Mouse (Mus musculus): ENCODE data around the gene Slc9a9. TPM values are rescaled to one million over a fixed set of nuclear protein-coding genes. Genes with fewer than 3 reads are reported as not detected.

The Slc9a9 gene
- polyA plus RNA-seq, 1 experiment, result 0.69 TPM

GRCm38 (mm10) chr9:94844176-94844575 lies 174.5 kb downstream of the Slc9a9 start:
- Histone ChIP-seq H3K27ac (ENCODE audit: control insufficient read depth, insufficient read depth, low read depth, low read length) (no peak overlapping the region), H3K27me3 (ENCODE audit: control insufficient read depth, insufficient read depth, low read length) (no peaks in the 10 kb centered on the region), H3K4me3 (ENCODE audit: control insufficient read depth, low read depth, low read length) (no peak overlapping the region), H3K36me3 (ENCODE audit: control insufficient read depth, insufficient read depth, low read length) (no peaks in the 10 kb centered on the region), H3K4me1 (ENCODE audit: control insufficient read depth, insufficient read depth, low read length) (no peaks in the 10 kb centered on the region)
- TF ChIP-seq CTCF (IDR thresholded peaks at IDR 0.05; ENCODE audit: control insufficient read depth, insufficient read depth, insufficient replicate concordance, low read depth, low read length), result no peak
- TF ChIP-seq POLR2A (IDR thresholded peaks at IDR 0.05; ENCODE audit: control insufficient read depth, low read depth, low read length), result no peak

GRCm38 (mm10) chr9:94847624-94848023 lies 177.9 kb downstream of the Slc9a9 start:
- H3K27me3 ChIP-seq (ENCODE audit: control insufficient read depth, insufficient read depth, low read length), result no peaks in the 10 kb centered on the region
- TF ChIP-seq POLR2A (IDR thresholded peaks at IDR 0.05; ENCODE audit: control insufficient read depth, low read depth, low read length) (no peak), CTCF (IDR thresholded peaks at IDR 0.05; ENCODE audit: control insufficient read depth, insufficient read depth, insufficient replicate concordance, low read depth, low read length) (no peak)
- no peaks in the 10 kb centered on the region for H3K4me1 ChIP-seq (ENCODE audit: control insufficient read depth, insufficient read depth, low read length)
- H3K4me3 ChIP-seq (ENCODE audit: control insufficient read depth, low read depth, low read length), result no peak overlapping the region
- H3K36me3 ChIP-seq (ENCODE audit: control insufficient read depth, insufficient read depth, low read length), result no peaks in the 10 kb centered on the region
- H3K27ac ChIP-seq (ENCODE audit: control insufficient read depth, insufficient read depth, low read depth, low read length), result no peak overlapping the region

- no peaks in the 10 kb centered on the region for H3K36me3 ChIP-seq (ENCODE audit: control insufficient read depth, insufficient read depth, low read length)
- no peak overlapping the region for H3K27ac ChIP-seq (ENCODE audit: control insufficient read depth, insufficient read depth, low read depth, low read length)
- H3K27me3 ChIP-seq (ENCODE audit: control insufficient read depth, insufficient read depth, low read length), result no peaks in the 10 kb centered on the region
- H3K4me1 ChIP-seq (ENCODE audit: control insufficient read depth, insufficient read depth, low read length), result no peaks in the 10 kb centered on the region
- H3K4me3 ChIP-seq (ENCODE audit: control insufficient read depth, low read depth, low read length), result no peak overlapping the region
- no peak for TF ChIP-seq POLR2A (IDR thresholded peaks at IDR 0.05; ENCODE audit: control insufficient read depth, low read depth, low read length)
- no peak for TF ChIP-seq CTCF (IDR thresholded peaks at IDR 0.05; ENCODE audit: control insufficient read depth, insufficient read depth, insufficient replicate concordance, low read depth, low read length)
Observed at GRCm38 (mm10) chr9:94851550-94851949, 181.8 kb downstream of the Slc9a9 start.

- TF ChIP-seq CTCF (IDR thresholded peaks at IDR 0.05; ENCODE audit: control insufficient read depth, insufficient read depth, insufficient replicate concordance, low read depth, low read length), result no peak
- no peak for TF ChIP-seq POLR2A (IDR thresholded peaks at IDR 0.05; ENCODE audit: control insufficient read depth, low read depth, low read length)
- H3K27ac ChIP-seq (ENCODE audit: control insufficient read depth, insufficient read depth, low read depth, low read length), result no peak overlapping the region
- H3K4me3 ChIP-seq (ENCODE audit: control insufficient read depth, low read depth, low read length), result no peak overlapping the region
- H3K4me1 ChIP-seq (ENCODE audit: control insufficient read depth, insufficient read depth, low read length), result no peaks in the 10 kb centered on the region
- H3K36me3 ChIP-seq (ENCODE audit: control insufficient read depth, insufficient read depth, low read length), result no peaks in the 10 kb centered on the region
- H3K27me3 ChIP-seq (ENCODE audit: control insufficient read depth, insufficient read depth, low read length), result no peaks in the 10 kb centered on the region
Observed at GRCm38 (mm10) chr9:94856093-94856492, 186.4 kb downstream of the Slc9a9 start.

GRCm38 (mm10) chr9:94868557-94868956 lies 198.8 kb downstream of the Slc9a9 start:
- Histone ChIP-seq H3K36me3 (ENCODE audit: control insufficient read depth, insufficient read depth, low read length) (no peaks in the 10 kb centered on the region), H3K4me1 (ENCODE audit: control insufficient read depth, insufficient read depth, low read length) (no peaks in the 10 kb centered on the region), H3K27ac (ENCODE audit: control insufficient read depth, insufficient read depth, low read depth, low read length) (no peak overlapping the region), H3K4me3 (ENCODE audit: control insufficient read depth, low read depth, low read length) (no peak overlapping the region), H3K27me3 (ENCODE audit: control insufficient read depth, insufficient read depth, low read length) (no peaks in the 10 kb centered on the region)
- TF ChIP-seq POLR2A (IDR thresholded peaks at IDR 0.05; ENCODE audit: control insufficient read depth, low read depth, low read length) (no peak), CTCF (IDR thresholded peaks at IDR 0.05; ENCODE audit: control insufficient read depth, insufficient read depth, insufficient replicate concordance, low read depth, low read length) (no peak)

- TF ChIP-seq CTCF (IDR thresholded peaks at IDR 0.05; ENCODE audit: control insufficient read depth, insufficient read depth, insufficient replicate concordance, low read depth, low read length) (no peak), POLR2A (IDR thresholded peaks at IDR 0.05; ENCODE audit: control insufficient read depth, low read depth, low read length) (no peak)
Observed at GRCm38 (mm10) chr9:94869023-94869799, 199.5 kb downstream of the Slc9a9 start.

GRCm38 (mm10) chr9:94882517-94882916 lies 212.8 kb downstream of the Slc9a9 start:
- TF ChIP-seq POLR2A (IDR thresholded peaks at IDR 0.05; ENCODE audit: control insufficient read depth, low read depth, low read length) (no peak), CTCF (IDR thresholded peaks at IDR 0.05; ENCODE audit: control insufficient read depth, insufficient read depth, insufficient replicate concordance, low read depth, low read length) (no peak)
- H3K4me3 ChIP-seq (ENCODE audit: control insufficient read depth, low read depth, low read length), result no peak overlapping the region
- no peaks in the 10 kb centered on the region for H3K4me1 ChIP-seq (ENCODE audit: control insufficient read depth, insufficient read depth, low read length)
- no peak overlapping the region for H3K27ac ChIP-seq (ENCODE audit: control insufficient read depth, insufficient read depth, low read depth, low read length)
- no peaks in the 10 kb centered on the region for H3K36me3 ChIP-seq (ENCODE audit: control insufficient read depth, insufficient read depth, low read length)
- H3K27me3 ChIP-seq (ENCODE audit: control insufficient read depth, insufficient read depth, low read length), result no peaks in the 10 kb centered on the region

More at GRCm38 (mm10) chr9:94869023-94869799, 199.5 kb downstream of the Slc9a9 start:
- H3K27ac ChIP-seq (ENCODE audit: control insufficient read depth, insufficient read depth, low read depth, low read length), result no peak overlapping the region
- H3K4me1 ChIP-seq (ENCODE audit: control insufficient read depth, insufficient read depth, low read length), result no peaks in the 10 kb centered on the region
- H3K36me3 ChIP-seq (ENCODE audit: control insufficient read depth, insufficient read depth, low read length), result no peaks in the 10 kb centered on the region
- H3K4me3 ChIP-seq (ENCODE audit: control insufficient read depth, low read depth, low read length), result no peak overlapping the region
- no peaks in the 10 kb centered on the region for H3K27me3 ChIP-seq (ENCODE audit: control insufficient read depth, insufficient read depth, low read length)
